Mouse (Mus musculus): Measurements from ENCODE around the gene Slc41a3.

- no peak for TF ChIP-seq CTCF (conservative IDR thresholded peaks at IDR 0.05 in 1 of 2, IDR thresholded peaks at IDR 0.05 in 1 of 2; ENCODE audit: low read depth in 2 of 2, low read length in 2 of 2)
- no peak for TF ChIP-seq CHD2 (IDR thresholded peaks at IDR 0.05; ENCODE audit: low read length)
- no peak for TF ChIP-seq POLR2A (IDR thresholded peaks at IDR 0.05; ENCODE audit: low read depth, low read length)
- no peak for TF ChIP-seq ZNF384 (IDR thresholded peaks at IDR 0.05; ENCODE audit: low read depth, low read length)
- no peak for TF ChIP-seq EP300 (IDR thresholded peaks at IDR 0.05; ENCODE audit: low read length)
- no peak for TF ChIP-seq SIN3A (IDR thresholded peaks at IDR 0.05; ENCODE audit: low read length)
Observed at GRCm38 (mm10) chr6:90557829-90558693, 46.5 kb upstream of the Slc41a3 start.

Measured in CH12.LX (cell line).